Mouse (Mus musculus) embryonic facial prominence, embryonic 10.5 days (tissue): ENCODE measurements around the gene Gm28102. TPM values are rescaled to one million over a fixed set of nuclear protein-coding genes. Genes with fewer than 3 reads are reported as not detected.
"Not testable (repeated sequence)": the region's sequence is repeated elsewhere in the genome, so short reads cannot be mapped to it uniquely, and the experiment has no call there.

Experiments used
- DNase-seq: peaks from one replicate; pipeline ENCODE4 v3.0.0-alpha.2; 2017; ENCODE audit warnings: low spot score
- H3K27ac ChIP-seq: fragments of 300-500 bp; sonication (generic); replicated peaks from 2 replicates; pipeline ENCODE4 v1.5.1; 2016; ENCODE audit warnings: mild to moderate bottlenecking
- H3K27me3 ChIP-seq: fragments of 300-500 bp; sonication (generic); replicated peaks from 2 replicates; pipeline ENCODE4 v1.6.1; 2016; ENCODE audit warnings: low read depth, mild to moderate bottlenecking; ENCODE audit not compliant: poor library complexity, severe bottlenecking
- H3K36me3 ChIP-seq: fragments of 300-500 bp; sonication (generic); replicated peaks from 2 replicates; pipeline ENCODE4 v1.6.1; 2016; ENCODE audit warnings: mild to moderate bottlenecking, moderate library complexity
- H3K4me1 ChIP-seq: fragments of 300-500 bp; sonication (generic); 2 replicates; pipeline ENCODE4 v1.6.1; 2016
- H3K4me3 ChIP-seq: fragments of 300-500 bp; sonication (generic); 2 replicates; pipeline ENCODE4 v1.5.1; 2016; ENCODE audit warnings: mild to moderate bottlenecking, moderate library complexity
- H3K9me3 ChIP-seq: fragments of 300-500 bp; sonication (generic); 2 replicates; pipeline ENCODE4 v1.6.1; 2016; ENCODE audit warnings: mild to moderate bottlenecking
- WGBS: fragments of 180-500 bp; shearing (Covaris S2); methylation state at CpG from one replicate; pipeline ENCODE4 v1.1.7; 2016; 5-methylcytosine and 5-hydroxymethylcytosine counted together
- polyA plus RNA-seq: library from polyadenylated mRNA; unstranded; fragments of >200 nt; fragmentation: Nextera tagmentation; extraction: Ambion mirVana; gene quantifications from 2 replicates; pipeline ENCODE4 v1.2.1, GENCODE M21; 2016

Gm28102 gene
- not detected in 2 replicates for polyA plus RNA-seq

GRCm38 (mm10) chrY:88053015-88053414 is at the start of gene Gm28102:
Gene Gm28102 (plus strand): TSS chrY:88053315.
- not testable (repeated sequence) for DNase-seq
- WGBS = 84% methylated on average over 4 of the region's 7 CpGs

More at GRCm38 (mm10) chrY:88053015-88053414, at the start of gene Gm28102:
- H3K4me1 ChIP-seq, H3K27ac ChIP-seq, H3K4me3 ChIP-seq, H3K36me3 ChIP-seq, H3K27me3 ChIP-seq, H3K9me3 ChIP-seq: not testable (repeated sequence)
